In genomic region chr8:124011989-124012586, GRCm38 (mm10) we compare ENCODE assay signal across 32 mouse cellular contexts. TPM values are rescaled to one million over a fixed set of nuclear protein-coding genes. Genes with fewer than 3 reads are reported as not detected.
A peak's percentile ranks its signal among the peaks of the same experiment; 100 is the strongest.
DNase-seq lines count a peak whose midpoint lies in the region; ATAC-seq and TF ChIP-seq lines count a peak whose summit lies in the region.
"Had no signal": no experiment of that assay in that cellular context is flagged by ENCODE, and none has a peak within 500 bp of the region (broad histone marks: within the 10 kb centered on the region; RNA-seq: fewer than 3 reads in every experiment).

No protein-coding gene starts in this region.

- DNase-seq in heart, postnatal 25 days (ENCODE audit: low spot score): no peak
- DNase-seq in heart, postnatal 36 days: no peak
- DNase-seq in liver, embryonic 13.5 days: no peak
- no peak for DNase-seq in kidney, adult 9 months
- DNase-seq: adrenal gland, postnatal 14 days; cerebellum, adult 11 months; cerebellum, adult 9-10 months; cerebellum, postnatal 36 days; gastrocnemius, postnatal 25 days; heart, adult 18-20 months; kidney, adult 2 months; layer of hippocampus, postnatal 36 days; left cerebral cortex, postnatal 4 days; lung, embryonic 14.5 days; lung, postnatal 36 days; right cerebral cortex, adult 18-20 months; right cerebral cortex, postnatal 4 days; thymus, adult 2 months; thymus, postnatal 36 days had no signal

- no peak overlapping the region for H3K4me2 ChIP-seq in heart, embryonic 11.5 days
- H3K4me2 ChIP-seq in heart, embryonic 16.5 days (ENCODE audit: low read depth, low read length): no peak overlapping the region
- H3K4me2 ChIP-seq in liver, embryonic 13.5 days: peak overlapping the region; percentile 39
- H3K4me2 ChIP-seq: embryonic facial prominence, embryonic 12.5 days; hindbrain, embryonic 12.5 days; intestine, embryonic 15.5 days; lung, embryonic 14.5 days; midbrain, embryonic 12.5 days; neural tube, embryonic 12.5 days had no signal

- peak; percentile 68; the same call in 1 of the 2 replicates for TF ChIP-seq EP300 in ES-Bruce4 (IDR thresholded peaks at IDR 0.05; ENCODE audit: insufficient read depth, low read depth, low read length)

- H3K27ac ChIP-seq in heart, embryonic 11.5 days (ENCODE audit: low read depth, low read length): peak overlapping the region; percentile 35; the same call in 1 of the 2 replicates
- H3K27ac ChIP-seq in heart, embryonic 16.5 days (ENCODE audit: low read length): peak overlapping the region; percentile 57
- peak overlapping the region; percentile 99 for H3K27ac ChIP-seq in ES-Bruce4 (ENCODE audit: insufficient read depth, low read length)
- peak overlapping the region; percentile 64 for H3K27ac ChIP-seq in liver, embryonic 13.5 days
- H3K27ac ChIP-seq: embryonic facial prominence, embryonic 12.5 days; hindbrain, embryonic 12.5 days; hindbrain, postnatal 0 days; intestine, embryonic 15.5 days; kidney, postnatal 0 days; midbrain, embryonic 12.5 days; neural tube, embryonic 12.5 days had no signal

- no peak overlapping the region for H3K4me3 ChIP-seq in heart, embryonic 11.5 days (ENCODE audit: low read depth, low read length)
- H3K4me3 ChIP-seq in heart, embryonic 16.5 days (ENCODE audit: low read length): no peak overlapping the region
- H3K4me3 ChIP-seq in ES-Bruce4 (ENCODE audit: low read depth, low read length): peak overlapping the region; percentile 29
- no peak overlapping the region for H3K4me3 ChIP-seq in liver, embryonic 13.5 days (replicated peaks)
- H3K4me3 ChIP-seq: embryonic facial prominence, embryonic 12.5 days; hindbrain, embryonic 12.5 days; intestine, embryonic 15.5 days; midbrain, embryonic 12.5 days; myocyte; neural tube, embryonic 12.5 days had no signal

- 96% methylated on average over 3 of the region's 3 CpGs for WGBS in heart, embryonic 11.5 days (ENCODE audit: insufficient replicate concordance)
- 97% methylated on average over 3 of the region's 3 CpGs for WGBS in heart, embryonic 16.5 days
- 84% methylated on average over 3 of the region's 3 CpGs for WGBS in liver, embryonic 13.5 days (ENCODE audit: insufficient replicate concordance)

- H3K36me3 ChIP-seq in heart, embryonic 11.5 days (ENCODE audit: control insufficient read depth, insufficient read depth, low read length): peaks cover 6% of the 10 kb centered on the region; the same call in 1 of the 2 replicates
- peaks cover 18% of the 10 kb centered on the region for H3K36me3 ChIP-seq in heart, embryonic 16.5 days (ENCODE audit: control insufficient read depth, insufficient read depth)
- peaks cover 37% of the 10 kb centered on the region for H3K36me3 ChIP-seq in ES-Bruce4 (ENCODE audit: control insufficient read depth, insufficient read depth, low read length, poor library complexity, severe bottlenecking)
- peaks cover 40% of the 10 kb centered on the region for H3K36me3 ChIP-seq in liver, embryonic 13.5 days

- H3K9ac ChIP-seq in heart, embryonic 11.5 days (ENCODE audit: low read depth, low read length): no peak overlapping the region
- H3K9ac ChIP-seq in heart, embryonic 16.5 days (ENCODE audit: low read length): no peak overlapping the region
- H3K9ac ChIP-seq in ES-Bruce4 (ENCODE audit: low read depth, poor library complexity, severe bottlenecking): peak overlapping the region; percentile 54; the same call in 1 of the 2 replicates
- peak overlapping the region; percentile 40; the same call in 1 of the 2 replicates for H3K9ac ChIP-seq in liver, embryonic 13.5 days
- H3K9ac ChIP-seq: embryonic facial prominence, embryonic 12.5 days; hindbrain, embryonic 12.5 days; intestine, embryonic 15.5 days; lung, embryonic 14.5 days; midbrain, embryonic 12.5 days; neural tube, embryonic 12.5 days had no signal

- TF ChIP-seq CTCF in ES-Bruce4 (IDR thresholded peaks at IDR 0.05; ENCODE audit: low read depth, low read length): no peak

- intact Hi-C loops in heart, postnatal 25 days (cut with DNase I): no loop called here
- intact Hi-C loops in heart, postnatal 36 days (cut with DNase I): no loop called here

- no peaks in the 10 kb centered on the region for H3K27me3 ChIP-seq in heart, embryonic 11.5 days (ENCODE audit: control insufficient read depth, insufficient read depth, low read length)
- no peaks in the 10 kb centered on the region for H3K27me3 ChIP-seq in heart, embryonic 16.5 days (ENCODE audit: control insufficient read depth, insufficient read depth, low read length)
- no peaks in the 10 kb centered on the region for H3K27me3 ChIP-seq in ES-Bruce4 (ENCODE audit: control insufficient read depth, insufficient read depth, low read length, poor library complexity, severe bottlenecking)
- no peaks in the 10 kb centered on the region for H3K27me3 ChIP-seq in liver, embryonic 13.5 days
- H3K27me3 ChIP-seq: embryonic facial prominence, embryonic 12.5 days; hindbrain, embryonic 12.5 days; intestine, embryonic 15.5 days; midbrain, embryonic 12.5 days; neural tube, embryonic 12.5 days had no signal

- ATAC-seq in heart, embryonic 11.5 days (replicated peaks; ENCODE audit: insufficient number of reproducible peaks, low FRiP score, low TSS enrichment): no peak
- ATAC-seq in heart, embryonic 16.5 days (replicated peaks; ENCODE audit: extremely low read depth, insufficient read depth, low FRiP score): no peak
- no peak for ATAC-seq in liver, embryonic 13.5 days (ENCODE audit: low read depth)
- no peak for ATAC-seq in activated CD4-positive, CD25-positive, alpha-beta regulatory T cell, adult 4 months
- ATAC-seq: forebrain, embryonic 14.5 days; hindbrain, postnatal 0 days; intestine, embryonic 15.5 days had no signal

- no peak for TF ChIP-seq POLR2A in ES-Bruce4 (IDR thresholded peaks at IDR 0.05; ENCODE audit: insufficient read depth, low read length)

- H3K9me3 ChIP-seq in heart, embryonic 11.5 days (replicated peaks; ENCODE audit: control insufficient read depth, low read length): no peaks in the 10 kb centered on the region
- H3K9me3 ChIP-seq in heart, embryonic 16.5 days (replicated peaks; ENCODE audit: control insufficient read depth, low read length): no peaks in the 10 kb centered on the region
- no peaks in the 10 kb centered on the region for H3K9me3 ChIP-seq in ES-Bruce4 (replicated peaks; ENCODE audit: control insufficient read depth, insufficient read depth, low read length, poor library complexity, severe bottlenecking)
- no peaks in the 10 kb centered on the region for H3K9me3 ChIP-seq in liver, embryonic 13.5 days (replicated peaks)
- H3K9me3 ChIP-seq: embryonic facial prominence, embryonic 12.5 days; hindbrain, embryonic 12.5 days; intestine, embryonic 15.5 days; midbrain, embryonic 12.5 days; neural tube, embryonic 12.5 days had no signal

- peaks cover 9% of the 10 kb centered on the region for H3K4me1 ChIP-seq in heart, embryonic 11.5 days (ENCODE audit: control insufficient read depth, insufficient read depth, low read length)
- peaks cover 8% of the 10 kb centered on the region for H3K4me1 ChIP-seq in heart, embryonic 16.5 days (ENCODE audit: control insufficient read depth, insufficient read depth, low read length)
- peaks cover 12% of the 10 kb centered on the region for H3K4me1 ChIP-seq in ES-Bruce4 (ENCODE audit: control insufficient read depth, insufficient read depth, low read length)
- H3K4me1 ChIP-seq in liver, embryonic 13.5 days (replicated peaks): peaks cover 68% of the 10 kb centered on the region
- H3K4me1 ChIP-seq: embryonic facial prominence, embryonic 12.5 days; hindbrain, embryonic 12.5 days; midbrain, embryonic 12.5 days; neural tube, embryonic 12.5 days had no signal

RNA-seq across cellular contexts. Expression of gene Taf5l, which starts 9.1 kb away (rescaled TPM):
- 31.2 and 32.0 TPM in 2 replicates for polyA plus RNA-seq in heart, embryonic 11.5 days (2014; fragmentation: Nextera tagmentation; extraction: Ambion mirVana)
- 10 to 100 TPM; 15.0 TPM for total RNA-seq in heart, postnatal 25 days (2021)
- polyA plus RNA-seq in heart, embryonic 16.5 days (2015; fragmentation: Nextera tagmentation; extraction: Ambion mirVana): 25.4 and 27.9 TPM in 2 replicates
- total RNA-seq in heart, postnatal 36 days (2021): 10 to 100 TPM; 13.8 to 14.0 TPM
- polyA plus RNA-seq in ES-Bruce4 (2011; ENCODE audit: insufficient read depth, insufficient read length, low read depth, missing spikeins): 62.3 and 68.1 TPM in 2 replicates
- polyA plus RNA-seq in liver, embryonic 13.5 days (2015; fragmentation: Nextera tagmentation; extraction: Ambion mirVana): 28.6 and 29.9 TPM in 2 replicates
- 10 to 100 TPM; 12.0 to 13.7 TPM for polyA plus RNA-seq in activated CD4-positive, CD25-positive, alpha-beta regulatory T cell, adult 4 months (2017; shearing (Covaris generic))

RNA-seq across cellular contexts. Expression of gene Urb2, which starts 9.2 kb away (rescaled TPM):
- polyA plus RNA-seq in heart, embryonic 11.5 days (2014; fragmentation: Nextera tagmentation; extraction: Ambion mirVana): 6.0 and 6.5 TPM in 2 replicates
- total RNA-seq in heart, postnatal 25 days (2021): 1 to 10 TPM; 5.4 to 6.1 TPM
- polyA plus RNA-seq in heart, embryonic 16.5 days (2015; fragmentation: Nextera tagmentation; extraction: Ambion mirVana): 3.0 and 3.3 TPM in 2 replicates
- 1 to 10 TPM; 6.3 TPM for total RNA-seq in heart, postnatal 36 days (2021)
- polyA plus RNA-seq in ES-Bruce4 (2011; ENCODE audit: insufficient read depth, insufficient read length, low read depth, missing spikeins): 48.5 and 49.7 TPM in 2 replicates
- 2.5 and 4.0 TPM in 2 replicates for polyA plus RNA-seq in liver, embryonic 13.5 days (2015; fragmentation: Nextera tagmentation; extraction: Ambion mirVana)
- polyA plus RNA-seq in activated CD4-positive, CD25-positive, alpha-beta regulatory T cell, adult 4 months (2017; shearing (Covaris generic)): 1 to 10 TPM; 4.4 to 5.7 TPM

RNA-seq across cellular contexts. Expression of gene Abcb10, which starts 29.2 kb away (rescaled TPM):
- polyA plus RNA-seq in heart, embryonic 11.5 days (2014; fragmentation: Nextera tagmentation; extraction: Ambion mirVana): 36.2 and 38.4 TPM in 2 replicates
- total RNA-seq in heart, postnatal 25 days (2021): 10 to 100 TPM; 43.9 to 48.0 TPM
- 17.1 and 19.0 TPM in 2 replicates for polyA plus RNA-seq in heart, embryonic 16.5 days (2015; fragmentation: Nextera tagmentation; extraction: Ambion mirVana)
- total RNA-seq in heart, postnatal 36 days (2021): 10 to 100 TPM; 43.2 to 52.8 TPM
- polyA plus RNA-seq in ES-Bruce4 (2011; ENCODE audit: insufficient read depth, insufficient read length, low read depth, missing spikeins): 19.1 and 20.3 TPM in 2 replicates
- 133 and 143 TPM in 2 replicates for polyA plus RNA-seq in liver, embryonic 13.5 days (2015; fragmentation: Nextera tagmentation; extraction: Ambion mirVana)
- 1 to 10 TPM in 1 of 2 experiments, under 1 TPM in 1; 0.69 to 2.0 TPM for polyA plus RNA-seq in activated CD4-positive, CD25-positive, alpha-beta regulatory T cell, adult 4 months (2017; shearing (Covaris generic))

Comparison
In these comparisons a context has a peak if more than half of its experiments do, and no peak if none do; other contexts are left out.
1. H3K27ac ChIP-seq: peak in every context shown above with its lines; median percentile 99 in ES-Bruce4; 64 in liver, embryonic 13.5 days; 57 in heart, embryonic 16.5 days; 35 in heart, embryonic 11.5 days.
2. H3K9ac ChIP-seq: peak in ES-Bruce4 (single experiment) and liver, embryonic 13.5 days (single experiment); none in heart, embryonic 11.5 days (single experiment) and heart, embryonic 16.5 days (single experiment).